ENCODE assay signal across 11 mouse cellular contexts in genomic region chr2:37395539-37395938, GRCm38 (mm10). TPM values are rescaled to one million over a fixed set of nuclear protein-coding genes. Genes with fewer than 3 reads are reported as not detected.
A peak's percentile ranks its signal among the peaks of the same experiment; 100 is the strongest.
DNase-seq lines count a peak whose midpoint lies in the region; TF ChIP-seq lines count a peak whose summit lies in the region.
"Had no signal": no experiment of that assay in that cellular context is flagged by ENCODE, and none has a peak within 500 bp of the region (broad histone marks: within the 10 kb centered on the region; RNA-seq: fewer than 3 reads in every experiment).

No protein-coding gene starts in this region.

- no peak overlapping the region for H3K9ac ChIP-seq in MEL (ENCODE audit: control insufficient read depth, low read depth, low read length, poor library complexity, severe bottlenecking)
- H3K9ac ChIP-seq: forebrain, embryonic 15.5 days had no signal

- peak; percentile 27 for TF ChIP-seq RAD21 in MEL (IDR thresholded peaks at IDR 0.05; ENCODE audit: low read depth, low read length)

- TF ChIP-seq CTCF in gastrocnemius, adult 2 months (IDR thresholded peaks at IDR 0.05): peak; percentile 37
- TF ChIP-seq CTCF in lung, adult 2 months (IDR thresholded peaks at IDR 0.05; ENCODE audit: insufficient read depth, low read length): no peak
- peak in 1 of 3 experiments; percentile 50; a peak in 2 of 6 replicates for TF ChIP-seq CTCF in MEL (IDR thresholded peaks at IDR 0.05 in 2 of 3, conservative IDR thresholded peaks at IDR 0.05 in 1 of 3; ENCODE audit: control insufficient read depth in 1 of 3, insufficient read depth in 1 of 3, low read depth in 2 of 3, low read length in 3 of 3, poor library complexity in 1 of 3, severe bottlenecking in 1 of 3)

- no peak for TF ChIP-seq EP300 in MEL (IDR thresholded peaks at IDR 0.05; ENCODE audit: low read depth in 1 of 2, low read length in 2 of 2)

- H3K27ac ChIP-seq in gastrocnemius, adult 2 months: no peak overlapping the region
- H3K27ac ChIP-seq in MEL (ENCODE audit: control insufficient read depth, low read depth, low read length): no peak overlapping the region
- H3K27ac ChIP-seq: forebrain, embryonic 15.5 days had no signal

- no peak overlapping the region for H3K4me3 ChIP-seq in gastrocnemius, adult 2 months
- H3K4me3 ChIP-seq in lung, adult 2 months (replicated peaks; ENCODE audit: extremely low read depth, low read depth, low read length): no peak overlapping the region
- no peak overlapping the region for H3K4me3 ChIP-seq in MEL (ENCODE audit: control insufficient read depth in 1 of 2, insufficient read depth in 1 of 2, low read depth in 2 of 2, low read length in 2 of 2)
- H3K4me3 ChIP-seq: forebrain, embryonic 15.5 days had no signal

- WGBS in lung, adult 2 months: 18% methylated on average over 1 of the region's 1 CpGs

- no peak for DNase-seq in gastrocnemius, adult 2 months
- DNase-seq in gastrocnemius, postnatal 4 days (ENCODE audit: low spot score in 2 of 2): no peak
- peak; percentile 3 for DNase-seq in lung, postnatal 10 days
- no peak for DNase-seq in lung, adult 2 months
- DNase-seq in MEL (ENCODE audit: low read depth, low spot score): peak; percentile 23
- DNase-seq in retina, embryonic 14.5 days (ENCODE audit: low spot score): peak; percentile 21
- DNase-seq in adrenal gland, adult 18-20 months (ENCODE audit: low spot score in 2 of 2): no peak
- no peak for DNase-seq in cerebellum, postnatal 4 days (ENCODE audit: low spot score in 2 of 2)
- DNase-seq: heart, postnatal 36 days; kidney, adult 8-10 months had no signal

- no peaks in the 10 kb centered on the region for H3K9me3 ChIP-seq in MEL (replicated peaks; ENCODE audit: insufficient read depth, low read length)
- H3K9me3 ChIP-seq: forebrain, embryonic 15.5 days had no signal

- no peaks in the 10 kb centered on the region for H3K79me2 ChIP-seq in MEL (ENCODE audit: control insufficient read depth, insufficient read depth, low read length, poor library complexity)

- H3K36me3 ChIP-seq in MEL (ENCODE audit: control insufficient read depth in 1 of 2, insufficient read depth in 2 of 2, low read length in 2 of 2): peaks cover 0 to 20% of the 10 kb centered on the region in 2 experiments; a peak in 3 of 4 replicates

- TF ChIP-seq POLR2A in lung, adult 2 months (IDR thresholded peaks at IDR 0.05; ENCODE audit: borderline replicate concordance, extremely low read depth, low read depth, low read length): no peak
- no peak for TF ChIP-seq POLR2A in MEL (IDR thresholded peaks at IDR 0.05; ENCODE audit: control insufficient read depth in 1 of 2, insufficient read depth in 1 of 2, low read depth in 1 of 2, low read length in 2 of 2, poor library complexity in 1 of 2)

- H3K4me1 ChIP-seq in lung, adult 2 months (ENCODE audit: control insufficient read depth, insufficient read depth, low read length): no peaks in the 10 kb centered on the region
- H3K4me1 ChIP-seq in MEL (ENCODE audit: control insufficient read depth in 1 of 2, insufficient read depth in 2 of 2, low read length in 2 of 2): no peaks in the 10 kb centered on the region
- H3K4me1 ChIP-seq: forebrain, embryonic 15.5 days had no signal

- H3K27me3 ChIP-seq in MEL (ENCODE audit: control insufficient read depth in 1 of 2, insufficient read depth in 2 of 2, low read length in 2 of 2): no peaks in the 10 kb centered on the region
- H3K27me3 ChIP-seq: forebrain, embryonic 15.5 days had no signal

- intact Hi-C loops in gastrocnemius, adult 2 months (cut with DNase I): no loop called here

TF ChIP-seq in MEL, 35 proteins besides CTCF, POLR2A, EP300 and RAD21:
- TF ChIP-seq SMC3 (IDR thresholded peaks at IDR 0.05; ENCODE audit: low read depth, low read length): peak; percentile 48
- peak; percentile 52; the same call in 1 of the 2 replicates for TF ChIP-seq MAFK (IDR thresholded peaks at IDR 0.05; ENCODE audit: borderline replicate concordance, low read depth, low read length)
- TF ChIP-seq SIN3A (IDR thresholded peaks at IDR 0.05; ENCODE audit: low read length): no peak
- TF ChIP-seq ZC3H11A (IDR thresholded peaks at IDR 0.05; ENCODE audit: low read depth, low read length): peak; percentile 24; the same call in 1 of the 2 replicates
- no peak for TF ChIP-seq JUND (IDR thresholded peaks at IDR 0.05; ENCODE audit: low read depth, low read length)
- no peak for TF ChIP-seq CHD1 (IDR thresholded peaks at IDR 0.05; ENCODE audit: low read depth, low read length)
- no peak for TF ChIP-seq NELFE (IDR thresholded peaks at IDR 0.05; ENCODE audit: low read depth, low read length)
- TF ChIP-seq NRF1 (IDR thresholded peaks at IDR 0.05; ENCODE audit: insufficient read depth, low read depth, low read length, poor library complexity, severe bottlenecking): no peak
TF ChIP-seq in MEL: peak in this region for 3.

RNA-seq across cellular contexts. Expression of gene Rc3h2, which starts 27.2 kb away (rescaled TPM):
- 10 to 100 TPM; 36.0 to 46.3 TPM for total RNA-seq in gastrocnemius, adult 2 months (2021)
- total RNA-seq in gastrocnemius, postnatal 4 days (2021): 10 to 100 TPM; 41.0 to 41.5 TPM
- 5.7 and 8.6 TPM in 2 replicates for polyA plus RNA-seq in lung, adult 2 months (2012; rRNA removed)
- 9.8 and 10.5 TPM in 2 replicates for total RNA-seq in MEL (2012; rRNA removed)
- 10 to 100 TPM in 1 of 2 experiments, 1 to 10 TPM in 1; 4.1 to 43.5 TPM for polyA plus RNA-seq in MEL (2012; ENCODE audit: insufficient read depth in 1 of 2, insufficient read length in 2 of 2, low read depth in 1 of 2, low replicate concordance in 2 of 2, missing spikeins in 1 of 2)
- 10 to 100 TPM; 37.7 to 38.1 TPM for total RNA-seq in adrenal gland, adult 18-20 months (2021)

RNA-seq across cellular contexts. Expression of gene Pdcl, which starts 36.4 kb away (rescaled TPM):
- total RNA-seq in gastrocnemius, adult 2 months (2021): 10 to 100 TPM in 1 of 2 experiments, 1 to 10 TPM in 1; 10.0 to 16.0 TPM
- 10 to 100 TPM; 31.9 to 36.6 TPM for total RNA-seq in gastrocnemius, postnatal 4 days (2021)
- 8.7 and 14.6 TPM in 2 replicates for polyA plus RNA-seq in lung, adult 2 months (2012; rRNA removed)
- 25.7 and 30.4 TPM in 2 replicates for total RNA-seq in MEL (2012; rRNA removed)
- 10 to 100 TPM in 1 of 2 experiments, not detected in 1; 45.8 TPM for polyA plus RNA-seq in MEL (2012; ENCODE audit: insufficient read depth in 1 of 2, insufficient read length in 2 of 2, low read depth in 1 of 2, low replicate concordance in 2 of 2, missing spikeins in 1 of 2)
- total RNA-seq in adrenal gland, adult 18-20 months (2021): 10 to 100 TPM; 28.4 to 36.1 TPM

RNA-seq across cellular contexts. Expression of gene Zbtb26, which starts 47.4 kb away (rescaled TPM):
- total RNA-seq in gastrocnemius, adult 2 months (2021): 1 to 10 TPM; 4.6 to 5.7 TPM
- total RNA-seq in gastrocnemius, postnatal 4 days (2021): 1 to 10 TPM; 6.2 to 6.9 TPM
- polyA plus RNA-seq in lung, adult 2 months (2012; rRNA removed): 1.8 and 2.8 TPM in 2 replicates
- total RNA-seq in MEL (2012; rRNA removed): 4.6 and 5.0 TPM in 2 replicates
- 1 to 10 TPM in 1 of 2 experiments, not detected in 1; 4.2 TPM for polyA plus RNA-seq in MEL (2012; ENCODE audit: insufficient read depth in 1 of 2, insufficient read length in 2 of 2, low read depth in 1 of 2, low replicate concordance in 2 of 2, missing spikeins in 1 of 2)
- total RNA-seq in adrenal gland, adult 18-20 months (2021): 10 to 100 TPM in 1 of 2 experiments, 1 to 10 TPM in 1; 9.4 to 10.9 TPM

RNA-seq across cellular contexts. Expression of gene Zbtb6, which starts 47.4 kb away (rescaled TPM):
- 1 to 10 TPM; 3.4 to 4.0 TPM for total RNA-seq in gastrocnemius, adult 2 months (2021)
- total RNA-seq in gastrocnemius, postnatal 4 days (2021): 1 to 10 TPM; 5.8 to 6.6 TPM
- 1.7 and 2.4 TPM in 2 replicates for polyA plus RNA-seq in lung, adult 2 months (2012; rRNA removed)
- 7.4 and 8.7 TPM in 2 replicates for total RNA-seq in MEL (2012; rRNA removed)
- 1 to 10 TPM in 1 of 2 experiments, not detected in 1; 5.3 TPM for polyA plus RNA-seq in MEL (2012; ENCODE audit: insufficient read depth in 1 of 2, insufficient read length in 2 of 2, low read depth in 1 of 2, low replicate concordance in 2 of 2, missing spikeins in 1 of 2)
- 10 to 100 TPM; 14.6 to 16.4 TPM for total RNA-seq in adrenal gland, adult 18-20 months (2021)

RNA-seq across cellular contexts. Expression of gene Rabgap1, which starts 47.5 kb away (rescaled TPM):
- total RNA-seq in gastrocnemius, adult 2 months (2021): 10 to 100 TPM; 33.9 to 34.5 TPM
- 10 to 100 TPM; 44.0 to 55.2 TPM for total RNA-seq in gastrocnemius, postnatal 4 days (2021)
- 8.6 and 13.9 TPM in 2 replicates for polyA plus RNA-seq in lung, adult 2 months (2012; rRNA removed)
- 10.5 and 12.6 TPM in 2 replicates for total RNA-seq in MEL (2012; rRNA removed)
- 10 to 100 TPM; 12.9 to 49.8 TPM for polyA plus RNA-seq in MEL (2012; ENCODE audit: insufficient read depth in 1 of 2, insufficient read length in 2 of 2, low read depth in 1 of 2, low replicate concordance in 2 of 2, missing spikeins in 1 of 2)
- total RNA-seq in adrenal gland, adult 18-20 months (2021): 10 to 100 TPM; 42.3 to 51.4 TPM

Comparison
In these comparisons a context has a peak if more than half of its experiments do, and no peak if none do; other contexts are left out.
1. DNase-seq: peak in lung, postnatal 10 days (single experiment), MEL (single experiment) and retina, embryonic 14.5 days (single experiment); none in gastrocnemius, adult 2 months (single experiment), gastrocnemius, postnatal 4 days (0 of 2), lung, adult 2 months (single experiment), adrenal gland, adult 18-20 months (0 of 2) and cerebellum, postnatal 4 days (0 of 2).